Mouse (Mus musculus) cerebellum, adult 8-10 months (tissue): Measurements from ENCODE around the gene Lgals2.
"Not testable (repeated sequence)": the region's sequence is repeated elsewhere in the genome, so short reads cannot be mapped to it uniquely, and the experiment has no call there.

Source experiments
- DNase-seq: peaks from one replicate; pipeline ENCODE4 v3.0.0; 2022

Lgals2 gene

DNA sequence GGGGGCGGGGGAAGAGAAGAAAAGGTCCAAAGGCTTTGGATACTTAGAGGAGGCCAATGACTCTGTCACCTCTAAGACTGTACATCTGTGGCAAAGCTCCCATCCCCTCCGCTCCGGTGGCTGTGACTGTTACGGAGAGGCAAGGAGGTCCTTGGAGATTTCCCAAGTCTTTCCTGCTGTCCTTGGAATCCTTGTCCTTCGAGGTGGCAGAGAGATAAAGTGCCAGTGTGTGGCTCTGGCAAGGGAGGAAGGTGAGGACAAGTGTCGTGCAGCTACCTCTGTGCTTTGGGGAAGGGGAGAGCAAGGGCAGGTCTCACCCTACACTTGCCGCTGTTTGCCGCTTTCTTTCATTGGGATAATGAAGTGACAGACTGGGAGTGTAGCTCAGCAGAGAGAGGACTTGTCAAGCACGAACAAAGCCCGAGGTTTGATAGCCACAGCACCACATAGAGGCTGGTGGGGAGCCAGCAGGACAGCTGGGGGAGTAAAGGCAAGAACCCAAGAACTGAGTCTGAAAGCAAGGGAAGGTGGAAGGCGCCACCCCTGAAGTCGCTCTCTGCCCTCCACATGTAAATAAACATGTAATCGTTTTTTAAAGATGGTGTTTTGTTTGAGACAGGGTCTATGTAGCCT lies 18.6 kb upstream of the Lgals2 start:
- DNase-seq, result no peak

DNA sequence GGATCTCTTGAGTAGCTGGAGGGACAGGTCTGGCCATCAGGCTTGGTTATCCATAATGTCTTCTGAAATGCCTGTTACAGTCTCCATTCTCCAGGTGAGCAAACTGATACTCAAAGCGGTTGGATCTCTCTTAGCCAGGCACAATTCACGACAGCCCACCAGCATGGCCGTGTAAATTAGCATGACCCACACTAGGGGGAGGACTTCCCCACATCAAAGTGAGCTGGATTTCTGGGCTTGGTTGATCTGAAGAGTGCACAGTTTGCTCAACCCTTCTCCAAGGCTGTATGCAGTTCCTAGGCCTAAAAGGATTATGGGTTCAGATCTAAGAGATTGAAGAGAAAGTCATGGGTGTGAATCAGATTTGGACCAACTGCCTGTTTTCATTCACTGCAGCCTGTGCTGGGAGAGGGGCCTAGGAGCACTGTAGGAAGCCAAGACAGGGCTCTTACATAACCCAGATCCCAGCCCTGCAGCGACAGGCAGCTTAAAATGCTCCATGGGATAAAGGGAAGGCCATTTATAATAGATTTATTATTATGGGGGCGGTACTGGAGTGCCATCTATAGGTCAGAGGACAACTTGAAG lies 16.8 kb upstream of the Lgals2 start:
- DNase-seq, result no peak

DNA sequence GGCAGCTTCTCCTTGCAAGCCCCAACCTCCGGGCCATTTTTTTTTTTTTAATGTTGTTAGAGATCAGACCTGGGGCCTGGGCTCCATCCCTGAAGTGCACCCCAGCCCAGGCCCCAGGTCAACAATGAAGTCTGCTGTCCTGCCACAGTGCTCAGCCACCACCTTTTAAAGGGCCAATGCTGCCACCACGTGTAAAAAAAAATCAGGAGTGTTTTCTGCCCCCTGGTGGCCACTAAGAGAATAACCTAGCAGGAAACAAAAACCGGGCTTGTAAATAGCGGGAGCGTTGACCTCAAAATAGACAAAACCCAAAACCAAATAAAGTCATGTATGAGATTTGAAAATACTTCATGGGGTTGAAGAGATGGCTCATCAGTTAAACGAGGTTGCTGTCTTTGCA lies 14.4 kb upstream of the Lgals2 start:
- DNase-seq, result peak; percentile 65

GRCm38 (mm10) chr15:78868826-78869233 lies 13.5 kb upstream of the Lgals2 start:
- no peak for DNase-seq

- no peak for DNase-seq
These were observed 13.1 kb upstream of the Lgals2 start for GRCm38 (mm10) chr15:78868398-78868797.

DNA sequence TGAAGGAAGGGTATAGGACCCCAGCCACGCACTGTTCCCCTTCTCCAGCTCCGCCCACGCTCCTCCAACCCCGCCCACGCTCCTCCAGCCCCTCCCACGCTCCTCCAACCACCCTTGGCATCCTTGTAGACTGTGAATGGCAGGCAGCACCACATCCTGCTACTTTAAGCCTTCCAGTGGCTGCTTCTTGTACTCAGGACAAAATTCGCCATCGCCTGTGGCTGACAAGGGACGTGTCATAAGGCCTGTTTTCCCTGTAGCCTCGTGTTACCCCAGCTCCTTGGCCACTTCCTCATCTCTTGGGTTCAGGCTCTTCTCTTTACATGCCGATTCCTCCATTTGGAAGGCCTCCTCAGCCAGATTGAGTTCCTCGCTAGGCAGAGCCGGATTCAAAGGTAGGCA lies 8.5 kb upstream of the Lgals2 start:
- DNase-seq, result no peak

- DNase-seq, result no peak
These were observed 7.8 kb upstream of the Lgals2 start for GRCm38 (mm10) chr15:78863154-78863553.

- no peak for DNase-seq
These were observed 7.0 kb upstream of the Lgals2 start for GRCm38 (mm10) chr15:78862280-78862679.

- DNase-seq, result no peak
These were observed 4.4 kb upstream of the Lgals2 start for GRCm38 (mm10) chr15:78859714-78860113.

- peak; percentile 74 for DNase-seq
These were observed 4.0 kb upstream of the Lgals2 start for GRCm38 (mm10) chr15:78859311-78859710.

GRCm38 (mm10) chr15:78857009-78857408 lies 1.7 kb upstream of the Lgals2 start:
- DNase-seq, result no peak

DNA sequence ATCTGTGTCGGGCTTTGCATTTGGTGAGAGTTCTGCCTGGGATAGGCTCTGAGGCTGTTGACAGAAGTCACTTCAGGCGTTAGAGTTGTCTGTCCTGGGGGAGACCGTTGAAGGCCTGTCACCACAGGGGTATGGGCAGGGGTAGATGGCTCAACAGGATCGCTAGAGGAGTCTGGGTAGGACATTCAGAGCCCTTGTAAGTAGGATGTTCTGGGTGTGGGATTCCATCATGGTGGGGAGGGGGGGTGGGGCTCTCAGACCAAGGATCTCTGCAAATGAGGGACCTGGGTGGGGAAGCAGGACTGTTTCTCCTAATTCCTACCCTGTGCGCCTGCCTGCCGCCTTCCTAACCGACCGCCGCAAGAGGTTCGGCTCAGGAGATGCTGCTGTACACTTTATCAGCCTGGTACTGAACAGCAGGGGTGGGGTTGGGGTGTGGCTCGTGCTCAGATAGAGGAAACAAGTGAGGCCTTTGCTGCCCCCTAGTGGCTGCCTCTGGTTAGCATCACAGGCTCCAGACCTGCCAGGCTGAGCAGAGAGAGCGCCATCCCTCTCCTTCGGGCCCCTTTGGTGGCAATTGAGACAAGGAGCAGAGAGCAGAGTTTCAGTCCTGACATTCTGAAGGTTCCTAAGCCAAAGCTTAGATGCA lies 3.7 kb downstream of the Lgals2 start:
- peak; percentile 91 for DNase-seq

DNA sequence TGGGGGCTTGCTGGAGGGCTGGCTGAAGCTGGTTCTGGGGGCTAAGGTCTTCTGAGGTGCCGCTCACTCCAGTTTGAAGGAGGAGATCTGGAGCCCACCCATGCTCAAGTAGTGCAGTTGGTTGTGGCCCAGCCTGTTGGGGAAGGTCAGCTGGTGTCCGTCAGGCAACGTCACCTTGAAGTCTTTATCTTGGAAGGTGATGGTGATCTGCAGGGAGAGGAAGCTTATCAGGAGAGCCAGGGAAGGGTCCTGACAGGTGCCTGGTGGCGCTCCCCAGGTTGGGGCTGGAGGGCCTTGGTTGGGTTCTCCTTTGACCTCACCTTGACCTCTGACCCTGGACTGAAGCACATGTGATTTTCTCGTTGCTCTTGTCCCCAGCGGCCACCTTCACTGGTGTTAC lies 4.4 kb downstream of the Lgals2 start:
- no peak for DNase-seq

GRCm38 (mm10) chr15:78850059-78850824 lies 5.1 kb downstream of the Lgals2 start:
- no peak for DNase-seq

- no peak for DNase-seq
These were observed 5.8 kb downstream of the Lgals2 start for GRCm38 (mm10) chr15:78849485-78849884.

DNA sequence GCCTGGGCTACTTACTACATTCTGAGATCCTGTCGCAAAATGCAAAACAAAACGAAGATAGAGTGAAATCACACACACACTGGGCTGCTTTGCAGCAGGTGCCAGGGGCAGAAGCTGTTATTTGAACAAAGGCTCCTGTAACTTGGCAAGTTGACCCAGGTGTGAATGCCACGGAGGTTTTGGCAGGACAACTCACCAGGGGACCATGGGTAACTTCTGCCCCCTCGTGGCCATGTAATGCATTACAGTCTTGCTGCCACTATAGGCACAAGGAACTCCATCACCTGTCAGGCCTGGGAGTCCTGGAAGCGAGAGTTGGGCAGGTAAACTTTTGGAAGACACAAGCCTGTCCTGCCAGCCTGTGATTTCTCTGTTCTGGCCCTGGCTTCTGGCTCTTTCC lies 6.9 kb downstream of the Lgals2 start:
- peak; percentile 77 for DNase-seq

DNA sequence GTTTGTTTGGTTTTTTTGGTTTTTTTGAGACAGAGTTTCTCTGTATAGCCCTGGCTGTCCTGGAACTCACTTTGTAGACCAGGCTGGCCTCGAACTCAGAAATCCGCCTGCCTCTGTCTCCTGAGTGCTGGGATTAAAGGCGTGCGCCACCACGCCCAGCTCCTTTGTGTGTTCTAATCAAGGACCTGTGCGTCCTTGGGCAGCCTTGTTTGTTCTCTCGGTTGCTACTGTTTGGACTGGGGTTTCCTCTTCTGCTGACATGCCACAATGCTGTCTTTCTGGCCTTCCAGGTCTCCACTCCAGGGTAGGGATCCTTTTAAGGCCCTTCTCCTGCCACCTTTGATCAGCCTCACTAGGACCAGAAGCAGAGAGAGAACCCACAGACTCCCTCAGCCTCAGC lies 8.5 kb downstream of the Lgals2 start:
- not testable (repeated sequence) for DNase-seq

- DNase-seq, result no peak
These were observed 9.0 kb downstream of the Lgals2 start for GRCm38 (mm10) chr15:78846352-78846751.

GRCm38 (mm10) chr15:78845867-78846266 lies 9.5 kb downstream of the Lgals2 start:
- DNase-seq, result no peak

DNA sequence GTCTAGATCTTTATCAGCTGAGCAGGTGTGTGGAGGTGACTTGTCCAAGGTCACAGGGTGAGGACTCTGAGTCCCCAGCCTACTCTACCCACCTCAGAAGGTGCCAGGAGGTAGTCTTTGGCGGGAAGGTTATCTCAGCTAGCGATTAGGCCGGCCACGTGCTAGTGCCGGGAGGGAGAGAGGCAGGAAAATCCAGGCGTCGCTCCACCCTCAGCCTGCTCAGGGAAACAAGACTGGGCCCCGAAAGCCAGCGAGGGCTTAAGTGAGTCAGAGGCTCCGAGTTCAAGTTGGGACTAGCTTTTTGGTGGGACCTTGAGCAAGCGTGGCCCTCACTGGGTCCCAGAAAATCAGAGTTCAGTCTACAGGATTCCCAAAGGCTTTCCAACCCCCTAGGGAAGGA lies 10.0 kb downstream of the Lgals2 start:
- no peak for DNase-seq

DNA sequence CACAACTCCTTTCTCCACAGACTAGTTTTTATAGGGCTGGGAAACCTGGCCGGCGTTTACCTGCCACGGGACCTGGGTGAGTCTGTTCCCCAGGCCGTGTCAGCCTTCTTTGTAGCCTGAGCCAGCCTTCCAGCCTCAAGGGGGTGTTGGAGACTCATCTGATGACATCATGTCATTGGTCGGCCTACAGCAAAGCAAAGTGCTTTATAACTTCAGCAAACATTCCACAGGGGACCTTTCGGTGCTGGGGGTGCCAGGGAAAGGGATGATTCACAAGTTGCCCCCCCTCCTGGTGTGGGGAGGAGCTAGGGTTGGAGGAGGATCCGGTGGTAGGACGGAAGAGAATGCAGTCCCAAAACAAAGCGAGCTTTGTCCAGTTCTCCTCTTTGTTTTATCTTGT lies 10.5 kb downstream of the Lgals2 start:
- no peak for DNase-seq

GRCm38 (mm10) chr15:78843581-78844469 lies 11.5 kb downstream of the Lgals2 start:
- no peak for DNase-seq
